Mouse (Mus musculus) layer of hippocampus, adult 18-20 months (tissue): ENCODE measurements around the gene Map2k3. TPM values are rescaled to one million over a fixed set of nuclear protein-coding genes. Genes with fewer than 3 reads are reported as not detected.
A peak's percentile ranks its signal among the peaks of the same experiment; 100 is the strongest.
"Not testable (repeated sequence)": the region's sequence is repeated elsewhere in the genome, so short reads cannot be mapped to it uniquely, and the experiment has no call there.

Experiments
- DNase-seq, 2 experiments: peaks; one replicate each; pipeline ENCODE4 v3.0.0; 2022; ENCODE audit warnings: low spot score in 2 of 2
- long read RNA-seq: library from polyadenylated mRNA; stranded (forward); transcript quantifications from one replicate; pipeline ENCODE4 v2.0.0, GENCODE M21; 2021
- total RNA-seq, 2 experiments: library from RNA; stranded (reverse); gene quantifications; 2 replicates each; pipeline ENCODE4 v1.2.3; 2021

The Map2k3 gene
- 10 to 100 TPM; 12.0 to 12.8 TPM for total RNA-seq
- long read RNA-seq, transcript Map2k3-201 (12 exons, 2,198 nt), result major isoform, 21 of 25 reads
- long read RNA-seq, partial matches to known transcripts, result 2 of 25 reads
- long read RNA-seq, other reads (novel, unspliced or antisense), result 2 of 25 reads

- peak; percentile 94 to 97 for DNase-seq
Measured at GRCm38 (mm10) chr11:60931869-60932481, at the start of gene Map2k3. Gene Map2k3, plus strand, starts transcription at chr11:60932033.

GRCm38 (mm10) chr11:60882386-60882785, 49.4 kb upstream of the Map2k3 start:
- DNase-seq, result no peak

- DNase-seq, result not testable (repeated sequence)
Measured at GRCm38 (mm10) chr11:60886986-60887385, 44.8 kb upstream of the Map2k3 start.

GRCm38 (mm10) chr11:60889861-60890260, 42.0 kb upstream of the Map2k3 start:
- no peak for DNase-seq

GRCm38 (mm10) chr11:60890286-60890685, 41.5 kb upstream of the Map2k3 start:
- DNase-seq, result no peak

GRCm38 (mm10) chr11:60890744-60891143, 41.1 kb upstream of the Map2k3 start:
- no peak for DNase-seq

GRCm38 (mm10) chr11:60895915-60896314, 35.9 kb upstream of the Map2k3 start:
- no peak for DNase-seq

- no peak for DNase-seq
Measured at GRCm38 (mm10) chr11:60902001-60902400, 29.8 kb upstream of the Map2k3 start.

GRCm38 (mm10) chr11:60902486-60902885, 29.3 kb upstream of the Map2k3 start:
- no peak for DNase-seq

GRCm38 (mm10) chr11:60903661-60904061, 28.2 kb upstream of the Map2k3 start:
- no peak for DNase-seq

- DNase-seq, result no peak
Measured at GRCm38 (mm10) chr11:60905407-60906120, 26.3 kb upstream of the Map2k3 start.

GRCm38 (mm10) chr11:60906449-60906848, 25.4 kb upstream of the Map2k3 start:
- no peak for DNase-seq

- DNase-seq, result no peak
Measured at GRCm38 (mm10) chr11:60908073-60908472, 23.8 kb upstream of the Map2k3 start.

GRCm38 (mm10) chr11:60909626-60910025, 22.2 kb upstream of the Map2k3 start:
- no peak for DNase-seq

GRCm38 (mm10) chr11:60912525-60912973, 19.3 kb upstream of the Map2k3 start:
- DNase-seq, result no peak

GRCm38 (mm10) chr11:60913301-60914196, 18.3 kb upstream of the Map2k3 start:
- peak; percentile 85 to 95 for DNase-seq

- no peak for DNase-seq
Measured at GRCm38 (mm10) chr11:60914491-60914890, 17.3 kb upstream of the Map2k3 start, which contains the start of gene Natd1. Gene Natd1, minus strand, starts transcription at chr11:60914750.

- no peak for DNase-seq
Measured at GRCm38 (mm10) chr11:60915201-60915600, 16.6 kb upstream of the Map2k3 start.

- DNase-seq, result peak in 1 of 2 experiments; percentile 51
Measured at GRCm38 (mm10) chr11:60920021-60920420, 11.8 kb upstream of the Map2k3 start.

GRCm38 (mm10) chr11:60922195-60922594, 9.6 kb upstream of the Map2k3 start:
- no peak for DNase-seq

GRCm38 (mm10) chr11:60922964-60923363, 8.9 kb upstream of the Map2k3 start:
- DNase-seq, result no peak
